Mouse (Mus musculus): ENCODE measurements at regions not wholly inside any gene's neighbourhood (a gene's known extent, or its start where the extent isn't known, plus 50 kb on each side); places are given as distances from the start of the nearest gene placed in this dataset.
"Not testable (repeated sequence)": the region's sequence is repeated elsewhere in the genome, so short reads cannot be mapped to it uniquely, and the experiment has no call there.

GRCm38 (mm10) chr10:57319171-57319570 lies 167.0 kb upstream of the Hsf2 start:
- no peak for ATAC-seq (ENCODE audit: low FRiP score)
- H3K9me3 ChIP-seq: no peaks in the 10 kb centered on the region
- no peak overlapping the region for H3K27ac ChIP-seq
- H3K4me1 ChIP-seq (replicated peaks): no peaks in the 10 kb centered on the region
- no peak overlapping the region for H3K4me2 ChIP-seq
- no peaks in the 10 kb centered on the region for H3K36me3 ChIP-seq
- no peak overlapping the region for H3K9ac ChIP-seq
- no peak overlapping the region for H3K4me3 ChIP-seq
- H3K27me3 ChIP-seq: no peaks in the 10 kb centered on the region
- 61% methylated on average over 2 of the region's 2 CpGs for WGBS

GRCm38 (mm10) chr10:57322717-57323424 lies 163.3 kb upstream of the Hsf2 start:
- 85% methylated on average over 2 of the region's 2 CpGs for WGBS
- H3K9me3 ChIP-seq: no peaks in the 10 kb centered on the region
- ATAC-seq (ENCODE audit: low FRiP score): no peak
- no peak overlapping the region for H3K9ac ChIP-seq
- H3K27me3 ChIP-seq: no peaks in the 10 kb centered on the region
- H3K4me1 ChIP-seq (replicated peaks): no peaks in the 10 kb centered on the region
- no peak overlapping the region for H3K27ac ChIP-seq
- H3K4me2 ChIP-seq: no peak overlapping the region
- H3K36me3 ChIP-seq: no peaks in the 10 kb centered on the region
- H3K4me3 ChIP-seq: no peak overlapping the region

GRCm38 (mm10) chr10:57324226-57324625 lies 162.0 kb upstream of the Hsf2 start:
- Histone ChIP-seq H3K4me3 (no peak overlapping the region), H3K27me3 (no peaks in the 10 kb centered on the region), H3K4me2 (no peak overlapping the region), H3K4me1 (replicated peaks) (no peaks in the 10 kb centered on the region), H3K9ac (no peak overlapping the region), H3K9me3 (no peaks in the 10 kb centered on the region), H3K36me3 (no peaks in the 10 kb centered on the region), H3K27ac (no peak overlapping the region)
- 78% methylated on average over 1 of the region's 1 CpGs for WGBS
- ATAC-seq (ENCODE audit: low FRiP score): no peak

GRCm38 (mm10) chr10:57362781-57363180 lies 123.4 kb upstream of the Hsf2 start:
- H3K36me3 ChIP-seq; H3K9ac ChIP-seq; H3K4me3 ChIP-seq; H3K4me2 ChIP-seq; H3K27ac ChIP-seq; H3K9me3 ChIP-seq; H3K27me3 ChIP-seq; ATAC-seq (ENCODE audit: low FRiP score); H3K4me1 ChIP-seq (replicated peaks): not testable (repeated sequence)
- WGBS: 92% methylated on average over 1 of the region's 1 CpGs

All from hindbrain, embryonic 13.5 days (tissue).